Comparison of ENCODE assay signal across 13 mouse cellular contexts in the genomic region with DNA sequence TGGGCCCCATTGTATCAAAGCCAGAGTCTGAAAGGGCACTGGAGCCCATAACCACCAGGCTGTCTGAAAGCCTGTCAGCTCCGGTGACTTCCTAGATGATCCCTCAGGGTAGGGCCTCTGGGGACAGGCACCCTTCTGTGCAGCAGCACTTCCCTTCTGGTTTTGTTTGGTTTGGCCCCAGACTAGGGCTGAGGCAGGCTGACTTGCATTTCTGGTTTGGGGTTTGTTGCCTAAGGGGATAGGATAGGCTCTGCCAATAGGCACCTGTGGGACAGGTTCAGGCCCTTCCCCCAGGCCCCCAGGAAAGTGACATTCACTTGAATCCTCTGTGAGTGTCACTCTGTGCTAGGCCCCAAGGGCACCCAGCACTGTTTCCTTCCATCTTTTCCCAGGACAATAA.
DNase-seq lines count a peak whose midpoint lies in the region; ATAC-seq lines count a peak whose summit lies in the region.
"Had no signal": no experiment of that assay in that cellular context is flagged by ENCODE, and none has a peak within 500 bp of the region (broad histone marks: within the 10 kb centered on the region; RNA-seq: fewer than 3 reads in every experiment).

No protein-coding gene starts in this region.

- no peaks in the 10 kb centered on the region for H3K27me3 ChIP-seq in lung, embryonic 15.5 days
- no peaks in the 10 kb centered on the region for H3K27me3 ChIP-seq in embryonic facial prominence, embryonic 13.5 days
- H3K27me3 ChIP-seq in hindbrain, embryonic 11.5 days (ENCODE audit: control insufficient read depth, insufficient read depth, low read length) = no peaks in the 10 kb centered on the region
- H3K27me3 ChIP-seq: forebrain, embryonic 15.5 days; hindbrain, embryonic 13.5 days had no signal

- H3K9me3 ChIP-seq in lung, embryonic 15.5 days = no peaks in the 10 kb centered on the region
- H3K9me3 ChIP-seq in embryonic facial prominence, embryonic 13.5 days = no peaks in the 10 kb centered on the region
- no peaks in the 10 kb centered on the region for H3K9me3 ChIP-seq in hindbrain, embryonic 11.5 days (ENCODE audit: control insufficient read depth, low read length)
- H3K9me3 ChIP-seq: forebrain, embryonic 15.5 days; hindbrain, embryonic 13.5 days had no signal

- WGBS in lung, embryonic 15.5 days = 48% methylated on average over 1 of the region's 1 CpGs
- WGBS in embryonic facial prominence, embryonic 13.5 days = 27% methylated on average over 1 of the region's 1 CpGs
- WGBS in hindbrain, embryonic 11.5 days = 46% methylated on average over 1 of the region's 1 CpGs

- H3K4me1 ChIP-seq in lung, embryonic 15.5 days = peaks cover 27% of the 10 kb centered on the region
- peaks cover 32% of the 10 kb centered on the region for H3K4me1 ChIP-seq in embryonic facial prominence, embryonic 13.5 days
- H3K4me1 ChIP-seq in hindbrain, embryonic 11.5 days (replicated peaks; ENCODE audit: control insufficient read depth, insufficient read depth, low read length) = no peaks in the 10 kb centered on the region
- H3K4me1 ChIP-seq: forebrain, embryonic 15.5 days had no signal

- no peak for DNase-seq in lung, postnatal 14 days
- peak; percentile 61 to 65 for DNase-seq in B cell, adult 2 months
- DNase-seq in lung, postnatal 36 days = peak; percentile 56
- DNase-seq in kidney, postnatal 4 days = no peak
- DNase-seq in frontal cortex, adult 2 months (ENCODE audit: extremely low spot score in 1 of 2, low spot score in 1 of 2) = no peak
- no peak for DNase-seq in hindbrain, embryonic 11.5 days (ENCODE audit: low spot score)
- DNase-seq: heart, adult 2 months; right cerebral cortex, postnatal 4 days had no signal

- no peak overlapping the region for H3K4me2 ChIP-seq in lung, embryonic 15.5 days
- no peak overlapping the region for H3K4me2 ChIP-seq in embryonic facial prominence, embryonic 13.5 days
- H3K4me2 ChIP-seq in hindbrain, embryonic 11.5 days (replicated peaks; ENCODE audit: low read depth, low read length) = no peak overlapping the region
- H3K4me2 ChIP-seq: forebrain, embryonic 15.5 days; hindbrain, embryonic 13.5 days had no signal

- no peak overlapping the region for H3K9ac ChIP-seq in lung, embryonic 15.5 days
- H3K9ac ChIP-seq in embryonic facial prominence, embryonic 13.5 days = no peak overlapping the region
- no peak overlapping the region for H3K9ac ChIP-seq in hindbrain, embryonic 11.5 days (ENCODE audit: low read depth, low read length)
- H3K9ac ChIP-seq: forebrain, embryonic 15.5 days had no signal

- H3K27ac ChIP-seq in lung, embryonic 15.5 days = peak overlapping the region; percentile 37; the same call in 1 of the 2 replicates
- 0 out of 2 replicates have a peak overlapping the region, but pooled peaks have one; percentile 62 for H3K27ac ChIP-seq in embryonic facial prominence, embryonic 13.5 days
- H3K27ac ChIP-seq in hindbrain, embryonic 11.5 days (ENCODE audit: low read depth, low read length) = no peak overlapping the region
- H3K27ac ChIP-seq: forebrain, embryonic 15.5 days; heart, adult 2 months; hindbrain, embryonic 13.5 days had no signal

- H3K4me3 ChIP-seq in lung, embryonic 15.5 days = no peak overlapping the region
- no peak overlapping the region for H3K4me3 ChIP-seq in embryonic facial prominence, embryonic 13.5 days
- H3K4me3 ChIP-seq in hindbrain, embryonic 11.5 days (ENCODE audit: low read depth, low read length) = no peak overlapping the region
- H3K4me3 ChIP-seq: forebrain, embryonic 15.5 days; heart, adult 2 months; hindbrain, embryonic 13.5 days had no signal

- ATAC-seq in lung, embryonic 15.5 days (ENCODE audit: borderline replicate concordance, extremely low read depth, low FRiP score, low TSS enrichment) = peak; percentile 36; the same call in 1 of the 2 replicates
- no peak for ATAC-seq in embryonic facial prominence, embryonic 13.5 days (ENCODE audit: insufficient number of reproducible peaks, insufficient read depth, low FRiP score, low TSS enrichment, low read depth)
- ATAC-seq in hindbrain, embryonic 11.5 days (ENCODE audit: low FRiP score) = no peak
- ATAC-seq: forebrain, embryonic 15.5 days had no signal

- peaks cover 5% of the 10 kb centered on the region for H3K36me3 ChIP-seq in lung, embryonic 15.5 days
- H3K36me3 ChIP-seq in embryonic facial prominence, embryonic 13.5 days = peaks cover 26% of the 10 kb centered on the region
- H3K36me3 ChIP-seq in hindbrain, embryonic 11.5 days (ENCODE audit: control insufficient read depth, insufficient read depth, low read length) = no peaks in the 10 kb centered on the region
- H3K36me3 ChIP-seq: forebrain, embryonic 15.5 days; G1E had no signal

Comparison
In these comparisons a context has a peak if more than half of its experiments do, and no peak if none do; other contexts are left out.
1. DNase-seq: peak in B cell, adult 2 months (2 of 2) and lung, postnatal 36 days (single experiment); none in lung, postnatal 14 days (single experiment), kidney, postnatal 4 days (0 of 2), frontal cortex, adult 2 months (0 of 2) and hindbrain, embryonic 11.5 days (single experiment).